Mouse (Mus musculus) brown adipose tissue, adult 24 weeks (tissue): ENCODE data around the gene Ugt1a6b. TPM values are rescaled to one million over a fixed set of nuclear protein-coding genes. Genes with fewer than 3 reads are reported as not detected.

Source experiments
- H3K27ac ChIP-seq: fragments of 200-500 bp; replicated peaks from 2 replicates; pipeline ENCODE4 v1.5.1; 2012; ENCODE audit warnings: low read depth, mild to moderate bottlenecking, low read length
- H3K4me1 ChIP-seq: fragments of 200-500 bp; 2 replicates; pipeline ENCODE4 v1.6.1; 2012; ENCODE audit warnings: low read length, mixed read lengths; ENCODE audit not compliant: control insufficient read depth, insufficient read depth, insufficient read length
- H3K4me3 ChIP-seq: fragments of 200-500 bp; 2 replicates; pipeline ENCODE4 v1.5.1; 2012; ENCODE audit warnings: low read depth, mild to moderate bottlenecking, low read length, moderate library complexity; ENCODE audit not compliant: insufficient read depth
- polyA plus RNA-seq: library from polyadenylated mRNA; stranded (reverse); fragments of >200 nt; gene quantifications from 2 replicates; pipeline ENCODE4 v1.2.4, GENCODE M21; 2012; ENCODE audit not compliant: missing spikeins, insufficient read depth, insufficient read length

Gene Ugt1a6b
- polyA plus RNA-seq, 1 experiment = 5.0 TPM

- Histone ChIP-seq H3K4me3 (no peak overlapping the region), H3K27ac (no peak overlapping the region), H3K4me1 (0 out of 2 replicates have a peak, but pooled peaks cover 2% of the 10 kb centered on the region)
These were observed 157.7 kb downstream of the Ugt1a6b start for GRCm38 (mm10) chr1:88260604-88261377.

GRCm38 (mm10) chr1:88261706-88262105 is 158.7 kb downstream of the Ugt1a6b start:
- H3K27ac ChIP-seq = no peak overlapping the region
- H3K4me3 ChIP-seq = no peak overlapping the region
- H3K4me1 ChIP-seq = 0 out of 2 replicates have a peak, but pooled peaks cover 2% of the 10 kb centered on the region

GRCm38 (mm10) chr1:88262255-88262654 is 159.2 kb downstream of the Ugt1a6b start:
- Histone ChIP-seq H3K4me1 (0 out of 2 replicates have a peak, but pooled peaks cover 2% of the 10 kb centered on the region), H3K27ac (no peak overlapping the region), H3K4me3 (no peak overlapping the region)

GRCm38 (mm10) chr1:88262961-88263360 is 159.9 kb downstream of the Ugt1a6b start:
- Histone ChIP-seq H3K27ac (no peak overlapping the region), H3K4me3 (no peak overlapping the region), H3K4me1 (0 out of 2 replicates have a peak, but pooled peaks cover 2% of the 10 kb centered on the region)

GRCm38 (mm10) chr1:88263778-88264177 is 160.7 kb downstream of the Ugt1a6b start:
- H3K27ac ChIP-seq = no peak overlapping the region
- no peak overlapping the region for H3K4me3 ChIP-seq
- 0 out of 2 replicates have a peak, but pooled peaks cover 2% of the 10 kb centered on the region for H3K4me1 ChIP-seq

GRCm38 (mm10) chr1:88264237-88264868 is 161.3 kb downstream of the Ugt1a6b start:
- Histone ChIP-seq H3K4me1 (0 out of 2 replicates have a peak, but pooled peaks cover 2% of the 10 kb centered on the region), H3K4me3 (no peak overlapping the region), H3K27ac (no peak overlapping the region)

GRCm38 (mm10) chr1:88264869-88265240 is 161.8 kb downstream of the Ugt1a6b start:
- 0 out of 2 replicates have a peak, but pooled peaks cover 2% of the 10 kb centered on the region for H3K4me1 ChIP-seq
- H3K4me3 ChIP-seq = no peak overlapping the region
- H3K27ac ChIP-seq = no peak overlapping the region

- Histone ChIP-seq H3K4me1 (no peaks in the 10 kb centered on the region), H3K4me3 (no peak overlapping the region), H3K27ac (no peak overlapping the region)
These were observed 163.1 kb downstream of the Ugt1a6b start for GRCm38 (mm10) chr1:88266123-88266522.

- Histone ChIP-seq H3K4me3 (no peak overlapping the region), H3K4me1 (no peaks in the 10 kb centered on the region), H3K27ac (no peak overlapping the region)
These were observed 164.4 kb downstream of the Ugt1a6b start for GRCm38 (mm10) chr1:88267489-88267888.

GRCm38 (mm10) chr1:88268070-88268469 is 165.0 kb downstream of the Ugt1a6b start:
- no peaks in the 10 kb centered on the region for H3K4me1 ChIP-seq
- no peak overlapping the region for H3K4me3 ChIP-seq
- H3K27ac ChIP-seq = no peak overlapping the region

Other genes starting within 250 kb of the Ugt1a6b start
- 59.1 and 61.6 TPM in 2 replicates for gene Dgkd, start 250.0 kb upstream of the Ugt1a6b start, polyA plus RNA-seq
- gene Usp40, start 94.7 kb upstream of the Ugt1a6b start, polyA plus RNA-seq = 13.1 and 16.1 TPM in 2 replicates
- gene Ugt1a10, start 47.9 kb upstream of the Ugt1a6b start, polyA plus RNA-seq = not detected in 2 replicates
- gene Ugt1a9, start 32.5 kb upstream of the Ugt1a6b start, polyA plus RNA-seq = not detected in 2 replicates
- gene Ugt1a8, start 15.4 kb upstream of the Ugt1a6b start, polyA plus RNA-seq = not detected in 2 replicates
- 1.5 and 2.2 TPM in 2 replicates for gene Ugt1a7c, start 8.2 kb upstream of the Ugt1a6b start, polyA plus RNA-seq
- gene Ugt1a6a, start 31.6 kb downstream of the Ugt1a6b start, polyA plus RNA-seq = 5.6 and 6.1 TPM in 2 replicates
- gene Ugt1a5, start 62.8 kb downstream of the Ugt1a6b start, polyA plus RNA-seq = 1.5 TPM in 1 of 2 replicates, not detected in the other
- gene Ugt1a2, start 97.3 kb downstream of the Ugt1a6b start, polyA plus RNA-seq = not detected in 2 replicates
- gene Dnajb3, start 102.5 kb downstream of the Ugt1a6b start, polyA plus RNA-seq = 4.3 and 5.0 TPM in 2 replicates
- 0.95 TPM in 1 of 2 replicates, not detected in the other for gene Ugt1a1, start 108.7 kb downstream of the Ugt1a6b start, polyA plus RNA-seq
- not detected in 2 replicates for gene Mroh2a, start 123.7 kb downstream of the Ugt1a6b start, polyA plus RNA-seq
- 10.3 and 11.1 TPM in 2 replicates for gene Hjurp, start 174.4 kb downstream of the Ugt1a6b start, polyA plus RNA-seq
- gene Trpm8, start 174.4 kb downstream of the Ugt1a6b start, polyA plus RNA-seq = not detected in 2 replicates